Mouse (Mus musculus): ENCODE measurements around the gene Clcn5. TPM values are rescaled to one million over a fixed set of nuclear protein-coding genes. Genes with fewer than 3 reads are reported as not detected.

The Clcn5 gene
- polyA plus RNA-seq, 1 experiment from 2014 or later = 17.8 TPM

GRCm38 (mm10) chrX:7287051-7287734 lies 32.0 kb downstream of the Clcn5 start:
- no peak for DNase-seq (ENCODE audit: low spot score)
- 91% methylated on average over 2 of the region's 2 CpGs for WGBS
- H3K27me3 ChIP-seq (ENCODE audit: low read depth, poor library complexity, severe bottlenecking) = no peaks in the 10 kb centered on the region
- no peak overlapping the region for H3K4me3 ChIP-seq
- H3K36me3 ChIP-seq = no peaks in the 10 kb centered on the region
- no peak overlapping the region for H3K27ac ChIP-seq
- H3K4me1 ChIP-seq = no peaks in the 10 kb centered on the region
- H3K9me3 ChIP-seq (replicated peaks) = no peaks in the 10 kb centered on the region

- no peak overlapping the region for H3K27ac ChIP-seq
- H3K27me3 ChIP-seq (ENCODE audit: low read depth, poor library complexity, severe bottlenecking) = no peaks in the 10 kb centered on the region
- no peak for DNase-seq (ENCODE audit: low spot score)
- no peaks in the 10 kb centered on the region for H3K36me3 ChIP-seq
- H3K9me3 ChIP-seq (replicated peaks) = no peaks in the 10 kb centered on the region
- no peak overlapping the region for H3K4me3 ChIP-seq
- no peaks in the 10 kb centered on the region for H3K4me1 ChIP-seq
- 88% methylated on average over 1 of the region's 1 CpGs for WGBS
These were observed 36.5 kb downstream of the Clcn5 start for GRCm38 (mm10) chrX:7282636-7283035.

- 83% methylated on average over 5 of the region's 5 CpGs for WGBS
- H3K27me3 ChIP-seq (ENCODE audit: low read depth, poor library complexity, severe bottlenecking) = no peaks in the 10 kb centered on the region
- DNase-seq (ENCODE audit: low spot score) = no peak
- H3K36me3 ChIP-seq = no peaks in the 10 kb centered on the region
- no peaks in the 10 kb centered on the region for H3K4me1 ChIP-seq
- no peaks in the 10 kb centered on the region for H3K9me3 ChIP-seq (replicated peaks)
- no peak overlapping the region for H3K4me3 ChIP-seq
- no peak overlapping the region for H3K27ac ChIP-seq
These were observed 39.4 kb downstream of the Clcn5 start for GRCm38 (mm10) chrX:7279722-7280121.

GRCm38 (mm10) chrX:7276564-7276963 lies 42.6 kb downstream of the Clcn5 start:
- Histone ChIP-seq H3K4me3 (no peak overlapping the region), H3K36me3 (no peaks in the 10 kb centered on the region), H3K9me3 (replicated peaks) (no peaks in the 10 kb centered on the region), H3K27me3 (ENCODE audit: low read depth, poor library complexity, severe bottlenecking) (no peaks in the 10 kb centered on the region), H3K27ac (no peak overlapping the region), H3K4me1 (no peaks in the 10 kb centered on the region)
- 82% methylated on average over 6 of the region's 6 CpGs for WGBS
- no peak for DNase-seq (ENCODE audit: low spot score)

GRCm38 (mm10) chrX:7261149-7261548 lies 58.0 kb downstream of the Clcn5 start:
- no peak for DNase-seq (ENCODE audit: low spot score)
- 94% methylated on average over 5 of the region's 5 CpGs for WGBS
- peak overlapping the region; percentile 66 for H3K27ac ChIP-seq

GRCm38 (mm10) chrX:7260400-7261113 lies 58.6 kb downstream of the Clcn5 start:
- H3K27me3 ChIP-seq (ENCODE audit: low read depth, poor library complexity, severe bottlenecking) = no peaks in the 10 kb centered on the region
- H3K36me3 ChIP-seq = no peaks in the 10 kb centered on the region
- no peak overlapping the region for H3K27ac ChIP-seq
- no peaks in the 10 kb centered on the region for H3K9me3 ChIP-seq (replicated peaks)
- no peak for DNase-seq (ENCODE audit: low spot score)
- H3K4me1 ChIP-seq = peaks cover 9% of the 10 kb centered on the region; the same call in 1 of the 2 replicates
- WGBS = 60% methylated on average over 5 of the region's 5 CpGs
- no peak overlapping the region for H3K4me3 ChIP-seq

More at GRCm38 (mm10) chrX:7261149-7261548, 58.0 kb downstream of the Clcn5 start:
- H3K27me3 ChIP-seq (ENCODE audit: low read depth, poor library complexity, severe bottlenecking) = no peaks in the 10 kb centered on the region
- H3K4me1 ChIP-seq = peaks cover 9% of the 10 kb centered on the region; the same call in 1 of the 2 replicates
- H3K9me3 ChIP-seq (replicated peaks) = no peaks in the 10 kb centered on the region
- H3K36me3 ChIP-seq = no peaks in the 10 kb centered on the region
- no peak overlapping the region for H3K4me3 ChIP-seq

- H3K9me3 ChIP-seq (replicated peaks) = no peaks in the 10 kb centered on the region
- DNase-seq (ENCODE audit: low spot score) = no peak
- no peak overlapping the region for H3K27ac ChIP-seq
- no peaks in the 10 kb centered on the region for H3K36me3 ChIP-seq
- H3K27me3 ChIP-seq (ENCODE audit: low read depth, poor library complexity, severe bottlenecking) = no peaks in the 10 kb centered on the region
- peaks cover 9% of the 10 kb centered on the region; the same call in 1 of the 2 replicates for H3K4me1 ChIP-seq
- whole genome bisulfite sequencing = 87% methylated on average over 3 of the region's 3 CpGs
- H3K4me3 ChIP-seq = no peak overlapping the region
These were observed 59.4 kb downstream of the Clcn5 start for GRCm38 (mm10) chrX:7259718-7260117.

- Histone ChIP-seq H3K27ac (no peak overlapping the region), H3K36me3 (no peaks in the 10 kb centered on the region), H3K27me3 (ENCODE audit: low read depth, poor library complexity, severe bottlenecking) (no peaks in the 10 kb centered on the region), H3K4me3 (no peak overlapping the region), H3K4me1 (peaks cover 6% of the 10 kb centered on the region; the same call in 1 of the 2 replicates), H3K9me3 (replicated peaks) (no peaks in the 10 kb centered on the region)
- 88% methylated on average over 3 of the region's 3 CpGs for whole genome bisulfite sequencing
- no peak for DNase-seq (ENCODE audit: low spot score)
These were observed 63.1 kb downstream of the Clcn5 start for GRCm38 (mm10) chrX:7256022-7256421.

GRCm38 (mm10) chrX:7204099-7204498 lies 115.1 kb downstream of the Clcn5 start:
- H3K4me1 ChIP-seq = peaks cover 9% of the 10 kb centered on the region
- H3K4me3 ChIP-seq = no peak overlapping the region
- DNase-seq (ENCODE audit: low spot score) = no peak
- no peak overlapping the region for H3K27ac ChIP-seq
- 78% methylated on average over 5 of the region's 5 CpGs for WGBS
- no peaks in the 10 kb centered on the region for H3K27me3 ChIP-seq (ENCODE audit: low read depth, poor library complexity, severe bottlenecking)
- H3K9me3 ChIP-seq (replicated peaks) = no peaks in the 10 kb centered on the region
- H3K36me3 ChIP-seq = no peaks in the 10 kb centered on the region

- no peaks in the 10 kb centered on the region for H3K9me3 ChIP-seq (replicated peaks)
- no peak for DNase-seq (ENCODE audit: low spot score)
- H3K36me3 ChIP-seq = no peaks in the 10 kb centered on the region
- no peak overlapping the region for H3K4me3 ChIP-seq
- 91% methylated on average over 3 of the region's 3 CpGs for WGBS
- no peaks in the 10 kb centered on the region for H3K27me3 ChIP-seq (ENCODE audit: low read depth, poor library complexity, severe bottlenecking)
- peaks cover 9% of the 10 kb centered on the region for H3K4me1 ChIP-seq
- H3K27ac ChIP-seq = no peak overlapping the region
These were observed 115.6 kb downstream of the Clcn5 start for GRCm38 (mm10) chrX:7203535-7203934.

GRCm38 (mm10) chrX:7197833-7198232 lies 121.3 kb downstream of the Clcn5 start:
- DNase-seq (ENCODE audit: low spot score) = no peak
- Histone ChIP-seq H3K27ac (no peak overlapping the region), H3K4me3 (no peak overlapping the region), H3K9me3 (replicated peaks) (no peaks in the 10 kb centered on the region), H3K4me1 (peaks cover 9% of the 10 kb centered on the region), H3K36me3 (no peaks in the 10 kb centered on the region), H3K27me3 (ENCODE audit: low read depth, poor library complexity, severe bottlenecking) (no peaks in the 10 kb centered on the region)
- WGBS = 31% methylated on average over 1 of the region's 1 CpGs

- Histone ChIP-seq H3K36me3 (0 out of 2 replicates have a peak, but pooled peaks cover 2% of the 10 kb centered on the region), H3K4me1 (no peaks in the 10 kb centered on the region), H3K9me3 (replicated peaks) (no peaks in the 10 kb centered on the region), H3K27me3 (ENCODE audit: low read depth, poor library complexity, severe bottlenecking) (no peaks in the 10 kb centered on the region), H3K27ac (no peak overlapping the region), H3K4me3 (no peak overlapping the region)
- no peak for DNase-seq (ENCODE audit: low spot score)
- 92% methylated on average over 4 of the region's 4 CpGs for WGBS
These were observed 128.3 kb downstream of the Clcn5 start for GRCm38 (mm10) chrX:7190816-7191215.

GRCm38 (mm10) chrX:7188311-7188807 lies 130.8 kb downstream of the Clcn5 start:
- 13% methylated on average over 17 of the region's 17 CpGs for WGBS
- peaks cover 9% of the 10 kb centered on the region; the same call in 1 of the 2 replicates for H3K36me3 ChIP-seq
- peak overlapping the region; percentile 49 for H3K4me3 ChIP-seq
- H3K4me1 ChIP-seq = no peaks in the 10 kb centered on the region
- no peaks in the 10 kb centered on the region for H3K27me3 ChIP-seq (ENCODE audit: low read depth, poor library complexity, severe bottlenecking)
- no peaks in the 10 kb centered on the region for H3K9me3 ChIP-seq (replicated peaks)
- H3K27ac ChIP-seq = peak overlapping the region; percentile 83
- peak; percentile 61 for DNase-seq (ENCODE audit: low spot score)
